Mouse (Mus musculus) stomach, embryonic 15.5 days (tissue): ENCODE data around the gene Chmp3. TPM values are rescaled to one million over a fixed set of nuclear protein-coding genes. Genes with fewer than 3 reads are reported as not detected.

Source experiments
- ATAC-seq: fragments of 200-750 bp; cut with Nextera tagmentation; 2 replicates; pipeline ENCODE4 v1.8.0; 2017; ENCODE audit warnings: low read depth, moderate number of reproducible peaks, moderate TSS enrichment; ENCODE audit not compliant: insufficient read depth, low FRiP score
- H3K27ac ChIP-seq: fragments of 300-500 bp; sonication (generic); 2 replicates; pipeline ENCODE4 v1.5.1; 2015; ENCODE audit warnings: mild to moderate bottlenecking, inconsistent platforms
- H3K27me3 ChIP-seq: fragments of 300-500 bp; sonication (generic); replicated peaks from 2 replicates; pipeline ENCODE4 v1.6.1; 2015; ENCODE audit warnings: inconsistent platforms
- H3K36me3 ChIP-seq: fragments of 300-500 bp; sonication (generic); 2 replicates; pipeline ENCODE4 v1.6.1; 2015; ENCODE audit warnings: inconsistent platforms
- H3K4me1 ChIP-seq: fragments of 300-500 bp; sonication (generic); 2 replicates; pipeline ENCODE4 v1.6.1; 2015; ENCODE audit warnings: inconsistent platforms
- H3K4me2 ChIP-seq: fragments of 300-500 bp; sonication (generic); 2 replicates; pipeline ENCODE4 v1.6.1; 2015; ENCODE audit warnings: mild to moderate bottlenecking, inconsistent platforms
- H3K4me3 ChIP-seq: fragments of 300-500 bp; sonication (generic); replicated peaks from 2 replicates; pipeline ENCODE4 v1.5.1; 2015; ENCODE audit warnings: inconsistent platforms
- H3K9ac ChIP-seq: fragments of 300-500 bp; sonication (generic); 2 replicates; pipeline ENCODE4 v1.6.1; 2015; ENCODE audit warnings: inconsistent platforms
- H3K9me3 ChIP-seq: fragments of 300-500 bp; sonication (generic); 2 replicates; pipeline ENCODE4 v1.6.1; 2016; ENCODE audit warnings: inconsistent platforms
- WGBS: fragments of 180-500 bp; shearing (Covaris S2); methylation state at CpG from one replicate; pipeline ENCODE4 v1.1.7; 2015; 5-methylcytosine and 5-hydroxymethylcytosine counted together
- polyA plus RNA-seq: library from polyadenylated mRNA; unstranded; fragments of >200 nt; fragmentation: Nextera tagmentation; extraction: Ambion mirVana; gene quantifications from 2 replicates; pipeline ENCODE4 v1.2.1, GENCODE M21; 2015

Gene Chmp3
- polyA plus RNA-seq, 1 experiment from 2014 or later: 66.8 TPM

- Histone ChIP-seq H3K9ac (no peak overlapping the region), H3K27me3 (no peaks in the 10 kb centered on the region), H3K4me2 (no peak overlapping the region), H3K27ac (no peak overlapping the region), H3K4me1 (no peaks in the 10 kb centered on the region), H3K4me3 (no peak overlapping the region), H3K36me3 (no peaks in the 10 kb centered on the region), H3K9me3 (no peaks in the 10 kb centered on the region)
- no peak for ATAC-seq
Measured at GRCm38 (mm10) chr6:71537286-71537685, 6.3 kb upstream of the Chmp3 start.

GRCm38 (mm10) chr6:71555507-71555951 lies 11.9 kb downstream of the Chmp3 start:
- no peak for ATAC-seq
- WGBS: 88% methylated on average over 2 of the region's 2 CpGs

GRCm38 (mm10) chr6:71556826-71557225 lies 13.2 kb downstream of the Chmp3 start:
- peaks cover under 1% of the 10 kb centered on the region; the same call in 1 of the 2 replicates for H3K36me3 ChIP-seq
- 95% methylated on average over 2 of the region's 2 CpGs for WGBS
- H3K4me1 ChIP-seq: no peaks in the 10 kb centered on the region
- no peak overlapping the region for H3K9ac ChIP-seq
- H3K27ac ChIP-seq: no peak overlapping the region
- no peaks in the 10 kb centered on the region for H3K27me3 ChIP-seq
- no peak overlapping the region for H3K4me2 ChIP-seq
- ATAC-seq: no peak
- no peaks in the 10 kb centered on the region for H3K9me3 ChIP-seq
- H3K4me3 ChIP-seq: no peak overlapping the region

More at GRCm38 (mm10) chr6:71555507-71555951, 11.9 kb downstream of the Chmp3 start:
- Histone ChIP-seq H3K36me3 (no peaks in the 10 kb centered on the region), H3K9ac (no peak overlapping the region), H3K27ac (no peak overlapping the region), H3K4me2 (no peak overlapping the region), H3K9me3 (no peaks in the 10 kb centered on the region), H3K4me1 (no peaks in the 10 kb centered on the region), H3K27me3 (no peaks in the 10 kb centered on the region), H3K4me3 (no peak overlapping the region)

- WGBS: 61% methylated on average over 3 of the region's 3 CpGs
- Histone ChIP-seq H3K4me2 (no peak overlapping the region), H3K9ac (no peak overlapping the region), H3K27ac (no peak overlapping the region), H3K4me3 (no peak overlapping the region), H3K27me3 (no peaks in the 10 kb centered on the region), H3K36me3 (peaks cover 6% of the 10 kb centered on the region; the same call in 1 of the 2 replicates), H3K4me1 (peaks cover 4% of the 10 kb centered on the region; the same call in 1 of the 2 replicates), H3K9me3 (no peaks in the 10 kb centered on the region)
- no peak for ATAC-seq
Measured at GRCm38 (mm10) chr6:71568616-71569015, 25.0 kb downstream of the Chmp3 start.

- peaks cover 4% of the 10 kb centered on the region; the same call in 1 of the 2 replicates for H3K4me1 ChIP-seq
- no peaks in the 10 kb centered on the region for H3K9me3 ChIP-seq
- WGBS: 34% methylated on average over 2 of the region's 2 CpGs
- H3K4me2 ChIP-seq: no peak overlapping the region
- no peak overlapping the region for H3K4me3 ChIP-seq
- no peak overlapping the region for H3K9ac ChIP-seq
- H3K27me3 ChIP-seq: no peaks in the 10 kb centered on the region
- no peak for ATAC-seq
- peaks cover 6% of the 10 kb centered on the region; the same call in 1 of the 2 replicates for H3K36me3 ChIP-seq
- no peak overlapping the region for H3K27ac ChIP-seq
Measured at GRCm38 (mm10) chr6:71569025-71569424, 25.4 kb downstream of the Chmp3 start.

- no peaks in the 10 kb centered on the region for H3K27me3 ChIP-seq
- H3K4me3 ChIP-seq: no peak overlapping the region
- H3K27ac ChIP-seq: no peak overlapping the region
- no peak for ATAC-seq
- peaks cover 28% of the 10 kb centered on the region; the same call in 1 of the 2 replicates for H3K36me3 ChIP-seq
- H3K9ac ChIP-seq: no peak overlapping the region
- no peaks in the 10 kb centered on the region for H3K9me3 ChIP-seq
- H3K4me2 ChIP-seq: no peak overlapping the region
- WGBS: 85% methylated on average over 1 of the region's 1 CpGs
- no peaks in the 10 kb centered on the region for H3K4me1 ChIP-seq
Measured at GRCm38 (mm10) chr6:71575359-71575758, 31.8 kb downstream of the Chmp3 start.

GRCm38 (mm10) chr6:71579478-71579877 lies 35.9 kb downstream of the Chmp3 start:
- no peaks in the 10 kb centered on the region for H3K9me3 ChIP-seq
- H3K9ac ChIP-seq: no peak overlapping the region
- no peaks in the 10 kb centered on the region for H3K27me3 ChIP-seq
- 93% methylated on average over 11 of the region's 11 CpGs for WGBS
- H3K36me3 ChIP-seq: peaks cover 23% of the 10 kb centered on the region; the same call in 1 of the 2 replicates
- ATAC-seq: no peak
- H3K27ac ChIP-seq: no peak overlapping the region
- no peak overlapping the region for H3K4me3 ChIP-seq
- no peak overlapping the region for H3K4me2 ChIP-seq
- H3K4me1 ChIP-seq: no peaks in the 10 kb centered on the region

GRCm38 (mm10) chr6:71583198-71583597 lies 39.6 kb downstream of the Chmp3 start:
- 70% methylated on average over 4 of the region's 4 CpGs for WGBS
- Histone ChIP-seq H3K27me3 (no peaks in the 10 kb centered on the region), H3K4me2 (no peak overlapping the region), H3K4me3 (no peak overlapping the region), H3K27ac (no peak overlapping the region), H3K36me3 (peaks cover 20% of the 10 kb centered on the region; the same call in 1 of the 2 replicates), H3K9ac (no peak overlapping the region), H3K4me1 (no peaks in the 10 kb centered on the region), H3K9me3 (no peaks in the 10 kb centered on the region)
- ATAC-seq: no peak

- no peak overlapping the region for H3K4me2 ChIP-seq
- H3K36me3 ChIP-seq: peaks cover 50% of the 10 kb centered on the region
- H3K27me3 ChIP-seq: no peaks in the 10 kb centered on the region
- no peak for ATAC-seq
- H3K4me1 ChIP-seq: no peaks in the 10 kb centered on the region
- 88% methylated on average over 1 of the region's 1 CpGs for WGBS
- H3K9ac ChIP-seq: no peak overlapping the region
- H3K27ac ChIP-seq: no peak overlapping the region
- no peaks in the 10 kb centered on the region for H3K9me3 ChIP-seq
- no peak overlapping the region for H3K4me3 ChIP-seq
Measured at GRCm38 (mm10) chr6:71589401-71589800, 45.8 kb downstream of the Chmp3 start.

GRCm38 (mm10) chr6:71590154-71590553 lies 46.6 kb downstream of the Chmp3 start:
- WGBS: 82% methylated on average over 4 of the region's 4 CpGs
- Histone ChIP-seq H3K4me2 (no peak overlapping the region), H3K27me3 (no peaks in the 10 kb centered on the region), H3K36me3 (peaks cover 55% of the 10 kb centered on the region), H3K27ac (no peak overlapping the region), H3K9me3 (no peaks in the 10 kb centered on the region), H3K9ac (no peak overlapping the region), H3K4me1 (no peaks in the 10 kb centered on the region), H3K4me3 (no peak overlapping the region)
- ATAC-seq: no peak

- peaks cover 41% of the 10 kb centered on the region for H3K36me3 ChIP-seq
- ATAC-seq: no peak
Measured at GRCm38 (mm10) chr6:71607756-71608155, 64.2 kb downstream of the Chmp3 start.

GRCm38 (mm10) chr6:71608994-71609393 lies 65.4 kb downstream of the Chmp3 start:
- H3K27ac ChIP-seq: no peak overlapping the region
- H3K27me3 ChIP-seq: no peaks in the 10 kb centered on the region
- H3K9ac ChIP-seq: no peak overlapping the region
- no peaks in the 10 kb centered on the region for H3K4me1 ChIP-seq
- H3K4me3 ChIP-seq: no peak overlapping the region
- no peak for ATAC-seq
- no peaks in the 10 kb centered on the region for H3K9me3 ChIP-seq
- peaks cover 37% of the 10 kb centered on the region for H3K36me3 ChIP-seq
- H3K4me2 ChIP-seq: no peak overlapping the region

More at GRCm38 (mm10) chr6:71607756-71608155, 64.2 kb downstream of the Chmp3 start:
- Histone ChIP-seq H3K4me3 (no peak overlapping the region), H3K9me3 (no peaks in the 10 kb centered on the region), H3K4me1 (no peaks in the 10 kb centered on the region), H3K27me3 (no peaks in the 10 kb centered on the region), H3K9ac (no peak overlapping the region), H3K4me2 (no peak overlapping the region), H3K27ac (no peak overlapping the region)
- 91% methylated on average over 3 of the region's 3 CpGs for WGBS

- Histone ChIP-seq H3K9ac (no peak overlapping the region), H3K36me3 (peaks cover 40% of the 10 kb centered on the region)
Measured at GRCm38 (mm10) chr6:71609968-71610367, 66.4 kb downstream of the Chmp3 start.

More at GRCm38 (mm10) chr6:71609968-71610367, 66.4 kb downstream of the Chmp3 start:
- Histone ChIP-seq H3K4me2 (no peak overlapping the region), H3K4me1 (no peaks in the 10 kb centered on the region), H3K27me3 (no peaks in the 10 kb centered on the region), H3K9me3 (no peaks in the 10 kb centered on the region), H3K27ac (no peak overlapping the region), H3K4me3 (no peak overlapping the region)
- WGBS: 82% methylated on average over 7 of the region's 7 CpGs
- ATAC-seq: no peak
